Mouse (Mus musculus): ENCODE data around the gene Morc2a. TPM values are rescaled to one million over a fixed set of nuclear protein-coding genes. Genes with fewer than 3 reads are reported as not detected.
A peak's percentile ranks its signal among the peaks of the same experiment; 100 is the strongest.
"Not testable (repeated sequence)": the region's sequence is repeated elsewhere in the genome, so short reads cannot be mapped to it uniquely, and the experiment has no call there.

The Morc2a gene
- total RNA-seq (2021): 10 to 100 TPM; 39.0 to 49.6 TPM
- long read RNA-seq, experiment 1, full-length matches to known transcripts: 20 of 51 reads
- long read RNA-seq, experiment 1, partial matches to known transcripts: 11 of 51 reads
- long read RNA-seq, experiment 1, other reads (novel, unspliced or antisense): 20 of 51 reads
- long read RNA-seq, experiment 2, full-length matches to known transcripts: 9 of 28 reads
- long read RNA-seq, experiment 2, partial matches to known transcripts: 4 of 28 reads
- long read RNA-seq, experiment 2, other reads (novel, unspliced or antisense): 15 of 28 reads

DNA sequence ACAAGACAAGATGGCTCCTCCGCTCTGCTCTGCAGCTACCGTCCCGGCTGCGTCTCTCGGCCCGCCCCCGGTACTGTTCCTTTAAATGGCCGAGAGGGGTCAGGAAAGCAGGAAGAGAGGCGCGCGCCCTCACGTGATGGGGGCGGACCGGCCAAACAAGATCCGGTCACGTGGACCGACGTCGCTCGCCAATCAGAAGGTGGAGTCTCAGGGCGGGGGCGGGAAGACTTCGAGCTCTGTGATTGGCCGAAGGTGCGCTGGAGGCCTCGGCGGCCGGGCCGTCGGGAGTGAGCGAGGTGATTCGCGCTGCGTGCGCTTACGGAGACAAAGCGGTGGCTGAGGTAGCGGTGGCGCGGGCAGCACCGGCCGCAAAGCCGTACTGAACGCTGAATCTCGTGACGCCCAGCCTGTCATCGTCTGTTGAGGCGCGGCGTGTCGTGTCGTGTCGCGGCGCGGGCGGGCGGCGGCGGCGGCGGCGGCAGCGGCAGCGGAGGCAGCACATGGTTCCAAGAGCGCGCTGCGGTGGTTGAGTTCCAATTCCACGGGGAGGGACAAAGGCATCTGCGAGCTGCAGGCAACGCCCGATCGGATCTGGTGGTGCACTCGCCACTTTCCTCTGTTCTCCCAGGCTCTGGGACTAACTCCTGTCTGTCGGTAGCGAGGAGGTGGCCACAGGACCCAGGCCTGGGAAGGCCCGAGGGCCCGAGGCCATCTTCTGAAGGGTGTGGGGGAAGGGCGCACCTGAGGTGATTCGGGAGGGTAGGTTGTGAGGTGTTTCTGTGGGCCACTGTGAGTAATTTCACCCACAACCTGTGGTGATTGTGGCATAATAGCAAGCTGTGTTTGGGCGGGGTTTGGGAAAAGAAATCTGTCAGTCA is at the start of gene Morc2a:
TSS of gene Morc2a (plus strand) at position 228 of the 878 bp plus-strand sequence.
- peak within 1 kb of the TSS; percentile 93 for H3K27ac ChIP-seq
- peak; percentile 94 to 96 for DNase-seq (ENCODE audit: extremely low spot score in 1 of 2, low spot score in 2 of 2)
- H3K4me3 ChIP-seq: peak within 1 kb of the TSS; percentile 97
- peak; percentile 44 for TF ChIP-seq CTCF (IDR thresholded peaks at IDR 0.05)
- intact Hi-C loops (cut with DNase I): loop anchor here (5.0 kb wide), 1 partner anchor 112 kb away; no protein-coding TSS in a partner anchor

DNA sequence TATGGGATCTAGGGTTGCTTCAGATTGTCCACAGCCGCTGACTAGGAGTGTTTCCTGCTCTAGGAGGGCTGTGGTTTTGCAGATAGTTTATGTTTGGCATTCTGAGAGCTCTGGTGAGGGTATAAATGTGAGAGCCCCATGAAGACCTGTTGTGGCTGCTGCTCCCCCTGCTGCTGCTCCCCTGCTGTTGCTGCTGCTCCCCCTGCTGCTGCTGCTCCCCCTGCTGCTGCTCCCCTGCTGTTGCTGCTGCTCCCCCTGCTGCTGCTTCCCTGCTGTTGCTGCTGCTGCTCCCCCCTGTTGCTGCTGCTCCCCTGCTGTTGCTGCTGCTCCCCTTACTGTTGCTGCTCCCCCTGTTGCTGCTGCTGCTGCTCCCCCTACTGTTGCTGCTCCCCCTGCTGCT is 47.0 kb upstream of the Morc2a start:
- not testable (repeated sequence) for DNase-seq (ENCODE audit: extremely low spot score in 1 of 2, low spot score in 2 of 2); H3K27ac ChIP-seq; H3K4me3 ChIP-seq
- intact Hi-C loops (cut with DNase I): loop anchor here (1.0 kb wide), 1 partner anchor 67 kb away; no protein-coding TSS in a partner anchor

DNA sequence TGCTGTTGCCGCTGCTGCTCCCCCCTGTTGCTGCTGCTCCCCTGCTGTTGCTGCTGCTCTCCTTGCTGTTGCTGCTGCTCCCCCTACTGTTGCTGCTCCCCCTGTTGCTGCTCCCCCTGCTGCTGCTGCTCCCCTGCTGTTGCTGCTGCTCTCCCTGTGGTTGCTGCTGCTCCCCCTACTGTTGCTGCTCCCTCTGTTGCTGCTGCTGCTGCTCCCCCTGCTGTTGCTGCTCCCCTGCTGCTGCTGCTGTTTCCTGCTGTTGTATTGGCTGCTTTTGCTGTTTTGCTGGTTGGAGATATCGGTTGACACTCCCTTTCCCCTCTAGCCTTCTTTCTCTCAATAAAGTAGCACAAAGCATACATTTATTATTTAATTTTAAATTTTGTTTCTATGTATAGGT is 46.3 kb upstream of the Morc2a start:
- not testable (repeated sequence) for H3K4me3 ChIP-seq; H3K27ac ChIP-seq; DNase-seq (ENCODE audit: extremely low spot score in 1 of 2, low spot score in 2 of 2)
- intact Hi-C loops (cut with DNase I): loop anchor here (1.0 kb wide), 1 partner anchor 67 kb away; no protein-coding TSS in a partner anchor

DNA sequence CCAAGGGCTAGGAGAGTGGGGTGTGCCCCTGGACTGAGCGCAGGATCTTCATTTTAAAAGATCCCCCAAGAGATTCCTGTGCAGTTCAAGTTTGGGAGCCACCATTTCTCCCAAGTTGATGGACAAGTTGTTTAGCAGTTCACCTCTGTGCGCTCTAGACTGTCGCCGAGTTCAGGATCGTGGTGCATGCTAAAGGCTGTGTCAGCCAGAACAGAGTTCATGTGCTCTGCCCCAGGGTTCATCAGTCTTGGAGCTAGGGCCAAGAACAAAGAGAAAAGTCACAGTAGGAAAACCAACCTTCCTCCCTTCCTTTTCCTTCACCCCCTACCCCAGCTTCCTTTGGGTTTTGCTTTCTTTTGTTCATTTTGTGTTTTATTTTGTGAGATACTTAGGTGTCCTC is 42.5 kb upstream of the Morc2a start:
- intact Hi-C loops (cut with DNase I): no loop called here
- H3K27ac ChIP-seq: no peak overlapping the region
- TF ChIP-seq CTCF (IDR thresholded peaks at IDR 0.05): no peak
- no peak overlapping the region for H3K4me3 ChIP-seq
- no peak for DNase-seq (ENCODE audit: extremely low spot score in 1 of 2, low spot score in 2 of 2)

DNA sequence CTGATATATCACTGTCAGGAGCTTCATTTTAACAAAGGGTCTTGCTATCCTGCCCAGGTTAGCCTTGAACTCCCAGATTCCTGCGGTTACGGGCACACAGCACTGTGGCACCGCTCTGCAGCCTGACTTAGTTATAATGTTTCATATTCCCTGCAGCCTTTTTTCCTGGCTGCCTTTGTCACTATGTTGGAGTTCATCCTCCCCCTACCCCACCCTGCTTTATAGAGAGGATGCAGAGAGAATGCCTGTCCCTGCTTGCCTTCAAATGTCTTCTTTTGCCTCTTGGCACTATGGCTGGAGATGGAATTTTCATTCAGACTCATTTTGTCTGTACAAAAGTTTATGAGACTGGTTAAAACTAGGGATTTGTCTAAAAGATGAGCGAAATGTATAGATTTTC is 33.4 kb upstream of the Morc2a start:
- H3K4me3 ChIP-seq: no peak overlapping the region
- intact Hi-C loops (cut with DNase I): no loop called here
- no peak for TF ChIP-seq CTCF (IDR thresholded peaks at IDR 0.05)
- no peak for DNase-seq (ENCODE audit: extremely low spot score in 1 of 2, low spot score in 2 of 2)
- H3K27ac ChIP-seq: no peak overlapping the region

DNA sequence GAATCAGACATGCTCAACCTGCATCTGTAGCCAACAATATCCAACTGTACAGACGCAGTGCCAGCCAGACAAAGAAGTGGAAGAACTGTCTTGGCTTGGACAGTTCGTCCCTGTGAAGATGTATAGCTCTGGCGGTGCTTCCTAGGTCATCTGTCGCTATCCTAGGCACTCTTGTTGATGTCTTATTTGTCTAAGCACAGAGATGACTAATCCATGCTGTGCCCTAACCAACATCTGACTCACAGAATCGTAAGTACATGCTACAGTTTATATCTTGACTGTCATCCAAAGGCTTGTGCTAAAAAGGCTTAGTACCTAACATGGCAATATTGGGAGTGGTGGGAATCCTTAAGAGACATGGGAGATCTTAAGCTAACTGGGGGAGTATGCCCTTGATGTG is 26.2 kb upstream of the Morc2a start:
- H3K27ac ChIP-seq: no peak overlapping the region
- intact Hi-C loops (cut with DNase I): no loop called here
- H3K4me3 ChIP-seq: no peak overlapping the region
- TF ChIP-seq CTCF (IDR thresholded peaks at IDR 0.05): no peak
- DNase-seq (ENCODE audit: extremely low spot score in 1 of 2, low spot score in 2 of 2): no peak

DNA sequence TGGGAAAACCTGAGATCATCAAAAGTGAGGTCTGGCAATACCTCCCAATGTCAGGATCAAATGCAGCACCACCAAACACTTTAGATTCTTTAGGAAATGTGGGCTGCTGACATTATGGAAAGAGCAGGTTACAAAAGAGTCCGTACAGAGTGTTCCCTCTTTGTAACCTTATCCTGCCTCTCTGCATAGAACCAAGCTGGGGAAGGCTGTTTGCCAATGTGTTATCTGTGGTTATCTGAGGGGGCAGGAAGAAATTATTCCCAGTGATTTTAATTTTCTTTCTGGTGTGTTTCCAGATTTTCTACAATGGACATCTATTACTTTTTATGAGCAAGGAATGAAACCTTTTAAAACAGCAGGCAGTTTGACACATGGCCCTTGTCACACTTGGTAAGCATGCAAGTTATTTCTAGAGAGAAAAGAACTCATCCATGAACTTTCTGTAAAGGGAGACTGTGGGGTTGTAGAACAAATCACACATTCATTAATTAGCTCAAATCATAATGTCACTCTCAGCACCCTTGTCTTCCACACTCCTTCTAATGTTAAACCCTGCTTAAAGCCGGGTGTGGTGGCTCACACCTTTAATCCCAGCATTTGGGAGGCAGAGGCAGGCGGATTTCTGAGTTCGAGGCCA is 24.5 kb upstream of the Morc2a start:
- no peak for TF ChIP-seq CTCF (IDR thresholded peaks at IDR 0.05)
- intact Hi-C loops (cut with DNase I): no loop called here
- Histone ChIP-seq H3K27ac (no peak overlapping the region), H3K4me3 (no peak overlapping the region)
- DNase-seq (ENCODE audit: extremely low spot score in 1 of 2, low spot score in 2 of 2): no peak

DNA sequence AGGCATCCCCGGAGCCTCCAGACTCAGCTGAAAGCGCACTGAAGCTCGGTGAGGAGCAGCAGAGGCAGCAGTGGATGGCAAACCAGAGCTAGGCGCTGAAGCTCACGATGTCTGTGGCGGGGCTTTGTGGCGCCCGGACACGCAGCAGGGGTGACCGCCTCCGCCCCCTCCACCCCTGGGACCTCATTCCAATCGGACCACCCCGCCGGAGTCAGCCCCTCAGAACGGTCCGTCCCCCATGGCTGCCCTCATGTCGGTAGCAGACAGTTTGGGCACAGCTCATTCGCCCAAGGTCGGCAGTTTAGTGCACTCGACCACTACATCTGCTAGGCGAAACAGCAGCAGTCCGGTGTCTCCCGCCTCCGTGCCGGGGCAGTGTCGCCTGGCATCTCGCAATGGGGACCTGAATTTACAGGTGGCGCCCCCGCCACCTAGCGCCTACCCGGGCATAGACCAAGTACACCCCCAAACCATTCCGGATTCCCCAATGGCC is 19.9 kb upstream of the Morc2a start:
- Histone ChIP-seq H3K4me3 (peak overlapping the region; percentile 35), H3K27ac (no peak overlapping the region)
- intact Hi-C loops (cut with DNase I): no loop called here
- no peak; the same call in 1 of the 2 replicates for TF ChIP-seq CTCF (IDR thresholded peaks at IDR 0.05)
- DNase-seq (ENCODE audit: extremely low spot score in 1 of 2, low spot score in 2 of 2): peak in 1 of 2 experiments; percentile 10

DNA sequence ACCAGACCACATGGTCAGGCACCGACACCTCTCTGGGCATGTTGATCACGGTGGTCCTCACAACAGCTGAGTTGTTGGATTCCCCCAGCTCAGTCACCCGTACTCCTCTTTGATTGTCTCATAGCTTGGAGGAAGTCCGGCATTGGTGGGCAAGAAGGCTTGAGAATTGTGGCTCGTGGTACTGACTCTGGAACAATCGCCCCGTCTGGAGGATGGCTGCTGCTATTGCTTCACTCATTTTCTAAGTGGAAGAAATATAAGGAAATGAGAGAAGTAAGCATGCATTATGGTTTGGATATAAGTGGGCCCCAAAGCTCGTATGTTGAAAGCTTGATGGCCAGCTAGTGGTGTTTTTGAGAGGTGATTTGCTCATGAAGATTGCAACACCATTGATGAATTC is 15.7 kb upstream of the Morc2a start:
- H3K4me3 ChIP-seq, H3K27ac ChIP-seq: not testable (repeated sequence)
- intact Hi-C loops (cut with DNase I): loop anchor here (5.0 kb wide), 1 partner anchor 161 kb away; no protein-coding TSS in a partner anchor
- peak in 1 of 2 experiments; percentile 14 for DNase-seq (ENCODE audit: extremely low spot score in 1 of 2, low spot score in 2 of 2)
- peak; percentile 46 for TF ChIP-seq CTCF (IDR thresholded peaks at IDR 0.05)

DNA sequence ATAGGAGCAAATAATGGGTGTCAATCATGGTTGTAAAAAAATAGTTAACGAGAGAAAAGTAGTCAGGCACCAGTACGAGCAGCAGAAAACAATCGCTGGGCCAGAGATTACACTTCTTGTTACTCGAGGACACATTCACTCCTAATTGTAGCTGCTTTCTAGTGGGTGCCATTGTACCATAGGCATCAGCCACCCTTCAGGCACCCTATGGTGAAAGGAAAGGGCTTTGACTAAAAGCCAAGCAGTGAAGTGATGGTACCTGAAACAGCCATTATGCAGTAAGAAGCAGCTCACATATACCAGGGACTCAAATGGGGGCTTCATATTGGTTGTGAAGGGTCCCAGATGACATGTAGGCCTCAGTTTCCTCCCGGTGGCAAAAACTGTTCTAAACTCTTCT is 1.3 kb upstream of the Morc2a start:
- no peak for DNase-seq (ENCODE audit: extremely low spot score in 1 of 2, low spot score in 2 of 2)
- intact Hi-C loops (cut with DNase I): loop anchor here (5.0 kb wide), 1 partner anchor 110 kb away; no protein-coding TSS in a partner anchor
- no peak for TF ChIP-seq CTCF (IDR thresholded peaks at IDR 0.05)
- Histone ChIP-seq H3K27ac (no peak overlapping the region), H3K4me3 (peak overlapping the region; percentile 97)

DNA sequence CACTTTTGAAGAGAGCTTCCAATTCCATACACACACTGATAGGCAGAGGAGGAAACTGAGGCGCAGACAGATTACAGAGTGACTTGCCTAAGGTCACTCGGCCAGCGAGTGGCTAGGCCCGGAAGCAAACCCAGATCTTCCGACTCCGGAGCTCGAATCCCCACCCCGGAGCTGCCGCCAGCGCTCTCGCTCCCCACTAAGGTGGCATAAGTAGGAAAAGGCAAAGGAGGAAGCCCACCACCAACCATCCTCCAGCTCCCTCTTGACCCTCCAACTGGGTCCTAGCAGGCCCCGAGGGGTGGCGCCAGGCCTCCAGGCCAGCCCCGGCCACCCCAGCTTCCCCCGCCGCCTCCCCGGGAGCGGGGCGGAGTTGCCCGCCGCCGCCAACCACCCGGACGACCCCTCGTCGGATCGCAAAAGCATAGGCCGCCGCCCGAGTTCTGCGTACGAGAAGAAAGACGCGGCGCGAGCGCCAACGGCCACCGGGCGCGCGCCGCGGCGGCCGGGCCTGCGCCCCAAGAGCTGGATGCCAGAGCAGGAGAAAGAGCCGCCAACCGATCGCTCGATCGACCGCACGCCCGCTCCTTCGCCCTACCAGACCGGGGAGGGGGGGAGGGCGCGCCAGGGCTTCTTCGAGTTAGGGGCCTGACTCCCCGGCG is 557 bp upstream of the Morc2a start:
- TF ChIP-seq CTCF (IDR thresholded peaks at IDR 0.05): no peak
- intact Hi-C loops (cut with DNase I): loop anchor here (5.0 kb wide), 1 partner anchor 111 kb away; no protein-coding TSS in a partner anchor
- no peak for DNase-seq (ENCODE audit: extremely low spot score in 1 of 2, low spot score in 2 of 2)
- peak overlapping the region; percentile 97 for H3K4me3 ChIP-seq
- H3K27ac ChIP-seq: peak overlapping the region; percentile 93
